Mouse (Mus musculus) embryonic facial prominence, embryonic 14.5 days (tissue): ENCODE data around the gene Echdc2. TPM values are rescaled to one million over a fixed set of nuclear protein-coding genes. Genes with fewer than 3 reads are reported as not detected.
"Not testable (repeated sequence)": the region's sequence is repeated elsewhere in the genome, so short reads cannot be mapped to it uniquely, and the experiment has no call there.

Source experiments
- ATAC-seq: fragments of 200-750 bp; cut with Nextera tagmentation; 2 replicates; pipeline ENCODE4 v1.8.0; 2017; ENCODE audit warnings: low read depth, moderate number of reproducible peaks, moderate TSS enrichment
- DNase-seq: peaks from one replicate; pipeline ENCODE4 v3.0.0-alpha.2; 2015; ENCODE audit warnings: low spot score
- H3K27ac ChIP-seq: fragments of 300-500 bp; sonication (generic); replicated peaks from 2 replicates; pipeline ENCODE4 v1.5.1; 2014; ENCODE audit warnings: low read depth, mild to moderate bottlenecking, low read length, moderate library complexity
- H3K27me3 ChIP-seq: fragments of 300-500 bp; sonication (generic); replicated peaks from 2 replicates; pipeline ENCODE4 v1.6.1; 2014; ENCODE audit warnings: low read length; ENCODE audit not compliant: control insufficient read depth, insufficient read depth
- H3K36me3 ChIP-seq: fragments of 300-500 bp; sonication (generic); 2 replicates; pipeline ENCODE4 v1.6.1; 2014; ENCODE audit warnings: low read length, mixed read lengths; ENCODE audit not compliant: control insufficient read depth, insufficient read depth
- H3K4me1 ChIP-seq: fragments of 300-500 bp; sonication (generic); 2 replicates; pipeline ENCODE4 v1.6.1; 2014; ENCODE audit warnings: antibody characterized with exemption, low read length; ENCODE audit not compliant: control insufficient read depth, insufficient read depth
- H3K4me2 ChIP-seq: fragments of 300-500 bp; sonication (generic); 2 replicates; pipeline ENCODE4 v1.6.1; 2014; ENCODE audit warnings: low read depth, mild to moderate bottlenecking, low read length, moderate library complexity, mixed read lengths
- H3K4me3 ChIP-seq: fragments of 300-500 bp; sonication (generic); 2 replicates; pipeline ENCODE4 v1.5.1; 2014; ENCODE audit warnings: low read depth, mild to moderate bottlenecking, low read length
- H3K9ac ChIP-seq: fragments of 300-500 bp; sonication (generic); 2 replicates; pipeline ENCODE4 v1.6.1; 2014; ENCODE audit warnings: low read depth, mild to moderate bottlenecking, low read length, moderate library complexity, mixed read lengths
- H3K9me3 ChIP-seq: fragments of 300-500 bp; sonication (generic); 2 replicates; pipeline ENCODE4 v1.6.1; 2016; ENCODE audit warnings: low read length; ENCODE audit not compliant: control insufficient read depth
- WGBS: fragments of 180-500 bp; shearing (Covaris S2); extraction: QIAGEN DNeasy Blood & Tissue Kit; methylation state at CpG from one replicate; pipeline ENCODE4 v1.1.7; 2014; 5-methylcytosine and 5-hydroxymethylcytosine counted together
- polyA plus RNA-seq: library from polyadenylated mRNA; unstranded; fragments of >200 nt; fragmentation: Nextera tagmentation; extraction: Ambion mirVana; gene quantifications from 2 replicates; pipeline ENCODE4 v1.2.1, GENCODE M21; 2014

Gene Echdc2
- polyA plus RNA-seq, 1 experiment from 2014 or later = 36.6 TPM

DNA sequence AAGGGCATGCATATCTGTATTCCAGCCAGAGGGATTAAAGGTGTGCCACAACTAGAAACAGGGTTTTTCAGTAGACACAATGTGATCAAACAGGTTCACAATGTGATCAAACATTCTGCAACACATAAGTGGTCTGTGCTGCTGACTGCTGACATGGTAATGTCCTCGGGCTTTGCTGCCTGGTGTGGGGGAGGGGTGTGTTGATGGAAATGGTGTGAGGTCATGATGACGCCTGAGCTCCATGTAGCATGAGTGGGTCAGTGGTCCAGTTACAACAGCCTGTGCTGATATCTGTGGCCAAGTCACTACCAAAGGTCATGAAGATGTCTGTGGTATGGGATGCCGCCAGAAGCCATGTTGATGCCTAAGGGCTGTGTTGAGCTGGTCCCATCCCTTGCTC is 34.8 kb upstream of the Echdc2 start:
- H3K27me3 ChIP-seq = no peaks in the 10 kb centered on the region
- H3K4me3 ChIP-seq = no peak overlapping the region
- DNase-seq (no peak), ATAC-seq (no peak)
- no peaks in the 10 kb centered on the region for H3K9me3 ChIP-seq
- no peak overlapping the region for H3K9ac ChIP-seq
- H3K4me1 ChIP-seq = no peaks in the 10 kb centered on the region
- H3K27ac ChIP-seq = no peak overlapping the region
- 90% methylated on average over 3 of the region's 3 CpGs for WGBS
- no peak overlapping the region for H3K4me2 ChIP-seq
- no peaks in the 10 kb centered on the region for H3K36me3 ChIP-seq

DNA sequence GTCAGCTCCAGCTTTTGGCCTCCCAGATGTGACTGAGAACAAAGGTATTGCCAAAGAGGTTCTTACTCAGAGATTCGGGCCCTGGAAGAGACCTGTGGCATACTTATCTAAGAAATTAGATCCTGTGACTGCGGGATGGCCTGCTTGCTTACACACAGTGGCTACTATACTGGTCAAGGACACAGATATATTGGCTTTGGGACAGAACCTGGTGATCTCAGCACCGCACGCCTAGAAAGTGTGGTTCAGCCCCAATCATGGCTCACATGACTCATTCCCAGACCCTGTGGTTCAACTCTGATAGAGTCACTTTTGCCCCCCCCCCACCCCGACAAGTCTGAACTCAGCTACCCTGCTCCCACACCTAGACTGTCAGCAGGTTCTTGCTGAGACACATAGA is 28.3 kb upstream of the Echdc2 start:
- H3K27me3 ChIP-seq = no peaks in the 10 kb centered on the region
- no peak overlapping the region for H3K9ac ChIP-seq
- no peak for DNase-seq
- no peak overlapping the region for H3K27ac ChIP-seq
- no peak overlapping the region for H3K4me2 ChIP-seq
- ATAC-seq = no peak
- H3K36me3 ChIP-seq = no peaks in the 10 kb centered on the region
- H3K4me3 ChIP-seq = no peak overlapping the region
- H3K9me3 ChIP-seq = 0 out of 2 replicates have a peak, but pooled peaks cover 3% of the 10 kb centered on the region
- no peaks in the 10 kb centered on the region for H3K4me1 ChIP-seq
- 80% methylated on average over 5 of the region's 5 CpGs for WGBS

GRCm38 (mm10) chr4:108143178-108143577 is 22.1 kb upstream of the Echdc2 start:
- not testable (repeated sequence) for H3K4me1 ChIP-seq, H3K9me3 ChIP-seq, DNase-seq, H3K27me3 ChIP-seq, H3K4me2 ChIP-seq, H3K36me3 ChIP-seq, ATAC-seq, H3K27ac ChIP-seq, H3K4me3 ChIP-seq, H3K9ac ChIP-seq
- WGBS = 86% methylated on average over 2 of the region's 2 CpGs

DNA sequence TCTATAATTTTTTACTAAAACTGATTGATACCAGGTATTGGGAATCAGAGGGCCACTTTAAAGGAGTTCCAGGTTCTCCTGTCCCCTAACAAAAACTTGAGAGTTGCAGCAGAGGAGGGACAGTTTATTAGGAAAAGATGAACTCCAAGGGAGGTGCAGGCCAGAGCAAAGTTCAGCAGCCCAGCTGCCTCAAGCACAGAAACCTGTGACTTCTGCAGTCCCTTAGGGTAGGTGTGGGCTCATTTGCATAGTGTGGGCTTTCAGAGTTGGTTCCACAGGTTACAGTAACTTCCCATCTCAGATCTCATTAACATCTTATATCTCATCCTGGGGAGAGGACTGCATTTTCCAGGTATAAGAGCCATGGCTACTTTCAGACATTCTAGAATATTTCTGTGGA is 21.5 kb upstream of the Echdc2 start:
- Histone ChIP-seq H3K4me3 (no peak overlapping the region), H3K9ac (no peak overlapping the region), H3K4me1 (no peaks in the 10 kb centered on the region), H3K9me3 (0 out of 2 replicates have a peak, but pooled peaks cover 3% of the 10 kb centered on the region), H3K36me3 (no peaks in the 10 kb centered on the region), H3K4me2 (no peak overlapping the region), H3K27me3 (no peaks in the 10 kb centered on the region), H3K27ac (no peak overlapping the region)
- ATAC-seq (no peak), DNase-seq (no peak)

- Histone ChIP-seq H3K27me3 (no peaks in the 10 kb centered on the region), H3K27ac (no peak within 1 kb of the TSS), H3K9me3 (0 out of 2 replicates have a peak, but pooled peaks cover 3% of the 10 kb centered on the region), H3K4me2 (no peak within 1 kb of the TSS), H3K4me1 (no peaks in the 10 kb centered on the region), H3K4me3 (no peak within 1 kb of the TSS), H3K9ac (no peak within 1 kb of the TSS), H3K36me3 (no peaks in the 10 kb centered on the region)
- WGBS = 89% methylated on average over 1 of the region's 1 CpGs
- no peak for DNase-seq
- ATAC-seq = no peak
Observed at GRCm38 (mm10) chr4:108144880-108145279, 20.4 kb upstream of the Echdc2 start, which contains the start of gene Scp2. Gene Scp2 (minus strand): TSS chr4:108144998.

GRCm38 (mm10) chr4:108145554-108145953 is 19.7 kb upstream of the Echdc2 start:
- not testable (repeated sequence) for H3K4me3 ChIP-seq, ATAC-seq, DNase-seq, H3K27ac ChIP-seq, H3K4me1 ChIP-seq, H3K9me3 ChIP-seq, H3K36me3 ChIP-seq, H3K9ac ChIP-seq, H3K27me3 ChIP-seq, H3K4me2 ChIP-seq
- WGBS = 37% methylated on average over 3 of the region's 3 CpGs

GRCm38 (mm10) chr4:108155141-108155540 is 10.1 kb upstream of the Echdc2 start:
- H3K36me3 ChIP-seq, H3K27ac ChIP-seq, H3K27me3 ChIP-seq, H3K4me2 ChIP-seq, H3K4me3 ChIP-seq, DNase-seq, H3K9ac ChIP-seq, H3K9me3 ChIP-seq, ATAC-seq, H3K4me1 ChIP-seq: not testable (repeated sequence)
- WGBS = 84% methylated on average over 1 of the region's 1 CpGs

GRCm38 (mm10) chr4:108161936-108162335 is 3.3 kb upstream of the Echdc2 start:
- H3K36me3 ChIP-seq = no peaks in the 10 kb centered on the region
- H3K9me3 ChIP-seq = no peaks in the 10 kb centered on the region
- no peak overlapping the region for H3K4me2 ChIP-seq
- no peak overlapping the region for H3K4me3 ChIP-seq
- H3K27me3 ChIP-seq = no peaks in the 10 kb centered on the region; the same call in 1 of the 2 replicates
- H3K9ac ChIP-seq = no peak overlapping the region
- ATAC-seq (no peak), DNase-seq (no peak)
- 92% methylated on average over 8 of the region's 8 CpGs for WGBS
- no peaks in the 10 kb centered on the region for H3K4me1 ChIP-seq
- no peak overlapping the region for H3K27ac ChIP-seq

DNA sequence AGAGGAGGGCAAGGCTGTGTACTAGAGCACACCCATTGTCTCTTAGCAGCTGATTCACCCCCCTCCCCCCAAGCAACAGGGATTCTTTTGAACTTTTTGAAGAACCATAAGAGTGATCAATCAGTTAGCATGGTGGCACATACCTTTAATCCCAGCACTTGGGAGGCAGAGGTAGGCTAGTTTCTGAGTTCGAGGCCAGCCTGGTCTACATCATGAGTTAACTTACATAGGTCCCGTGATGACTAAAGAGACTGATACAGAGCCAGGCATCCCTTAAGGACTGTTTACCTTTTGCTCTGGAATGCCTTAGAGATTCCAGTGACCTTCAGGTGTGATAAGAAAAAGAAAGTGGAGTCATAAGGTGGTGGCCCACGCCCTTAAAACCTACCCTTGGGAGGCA is 1.9 kb upstream of the Echdc2 start:
- ATAC-seq = no peak
- Histone ChIP-seq H3K36me3 (no peaks in the 10 kb centered on the region), H3K4me2 (no peak overlapping the region), H3K9ac (no peak overlapping the region), H3K9me3 (no peaks in the 10 kb centered on the region), H3K27me3 (no peaks in the 10 kb centered on the region; the same call in 1 of the 2 replicates), H3K27ac (no peak overlapping the region), H3K4me3 (no peak overlapping the region), H3K4me1 (no peaks in the 10 kb centered on the region)
- no peak for DNase-seq
- 79% methylated on average over 3 of the region's 3 CpGs for WGBS
